Mouse (Mus musculus) ES-Bruce4 (cell line): ENCODE data around the gene Igf1r.

Experiments
- CTCF ChIP-seq: IDR thresholded peaks from one replicate; pipeline ENCODE4 v1.8.1; 2011; ENCODE audit warnings: low read depth, low read length
- EP300 ChIP-seq: IDR thresholded peaks from 2 replicates; pipeline ENCODE4 v1.6.1; 2011; ENCODE audit warnings: low read depth, low read length; ENCODE audit not compliant: insufficient read depth
- POLR2A ChIP-seq: IDR thresholded peaks from one replicate; pipeline ENCODE4 v1.8.1; 2011; ENCODE audit warnings: low read length; ENCODE audit not compliant: insufficient read depth

DNA sequence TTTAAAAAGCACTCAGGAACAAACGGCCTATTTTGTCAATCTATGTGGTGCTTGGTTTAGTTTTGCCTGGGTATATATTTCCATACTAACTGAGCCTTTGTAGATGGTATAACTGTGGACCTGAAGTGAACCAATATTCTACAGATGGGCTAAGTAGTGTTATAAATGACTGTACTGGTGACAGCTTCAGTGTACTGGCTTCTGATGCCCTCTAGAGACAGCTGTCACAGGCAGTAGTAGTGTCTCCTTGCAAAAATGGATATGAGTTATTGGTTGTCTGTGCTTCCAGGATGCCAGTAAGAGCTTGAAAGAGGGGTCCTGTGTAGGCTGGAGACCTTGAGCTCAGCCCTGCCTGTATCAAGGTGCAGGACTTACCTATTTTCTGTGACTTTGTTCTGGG lies 227.0 kb downstream of the Igf1r start:
- no peak for TF ChIP-seq POLR2A
- TF ChIP-seq CTCF: no peak
- no peak for TF ChIP-seq EP300
